Mouse (Mus musculus) kidney, adult 2 months (tissue): ENCODE data around the gene Hpcal1. TPM values are rescaled to one million over a fixed set of nuclear protein-coding genes. Genes with fewer than 3 reads are reported as not detected.
A peak's percentile ranks its signal among the peaks of the same experiment; 100 is the strongest.

Experiments used
- DNase-seq: peaks from one replicate; pipeline ENCODE4 v3.0.0; 2021
- H3K27ac ChIP-seq: fragments of 200-500 bp; 2 replicates; pipeline ENCODE4 v1.5.1; 2012; ENCODE audit warnings: low read depth, low read length, control low read depth, inconsistent platforms; ENCODE audit not compliant: insufficient read depth
- H3K27me3 ChIP-seq: fragments of 200-500 bp; replicated peaks from 2 replicates; pipeline ENCODE4 v1.6.1; 2012; ENCODE audit warnings: mild to moderate bottlenecking, moderate library complexity, low read length, inconsistent platforms; ENCODE audit not compliant: control insufficient read depth, insufficient read depth
- H3K36me3 ChIP-seq: fragments of 200-500 bp; 2 replicates; pipeline ENCODE4 v1.6.1; 2012; ENCODE audit warnings: mild to moderate bottlenecking, moderate library complexity, low read length, inconsistent platforms; ENCODE audit not compliant: control insufficient read depth, insufficient read depth
- H3K4me1 ChIP-seq: fragments of 200-500 bp; 2 replicates; pipeline ENCODE4 v1.6.1; 2011; ENCODE audit warnings: low read length; ENCODE audit not compliant: control insufficient read depth, insufficient read depth
- H3K4me3 ChIP-seq: fragments of 200-500 bp; 2 replicates; pipeline ENCODE4 v1.5.1; 2011; ENCODE audit warnings: mild to moderate bottlenecking, low read depth, low read length, control low read depth; ENCODE audit not compliant: insufficient read depth
- CTCF ChIP-seq: fragments of 200-500 bp; conservative IDR thresholded peaks from 2 replicates; pipeline ENCODE4 v1.5.1; 2011; ENCODE audit warnings: low read depth, mild to moderate bottlenecking, control low read depth, low read length, moderate library complexity, mixed read lengths; ENCODE audit not compliant: insufficient read depth, insufficient read length
- POLR2A ChIP-seq: fragments of 200-500 bp; IDR thresholded peaks from one replicate; pipeline ENCODE4 v1.6.1; 2011; ENCODE audit warnings: low read depth, low read length, control low read depth
- WGBS: fragments of 180-500 bp; shearing (Covaris S2); methylation state at CpG from one replicate; pipeline ENCODE4 v1.1.7; 2018; 5-methylcytosine and 5-hydroxymethylcytosine counted together
- polyA plus RNA-seq: library from polyadenylated mRNA; depleted of rRNA; stranded (reverse); fragments of >200 nt; gene quantifications from 2 replicates; pipeline ENCODE4 v1.2.3, GENCODE M21; 2012

Gene Hpcal1
- polyA plus RNA-seq, 1 experiment = 128 TPM

- no peak overlapping the region for H3K27ac ChIP-seq
- H3K36me3 ChIP-seq = no peaks in the 10 kb centered on the region
- H3K4me1 ChIP-seq = peaks cover 33% of the 10 kb centered on the region
- TF ChIP-seq CTCF (no peak), POLR2A (no peak)
- H3K4me3 ChIP-seq = no peak overlapping the region
- peak; percentile 52 for DNase-seq
- no peaks in the 10 kb centered on the region for H3K27me3 ChIP-seq
- WGBS = 84% methylated on average over 4 of the region's 4 CpGs
Observed at GRCm38 (mm10) chr12:17715720-17716478, 25.2 kb downstream of the Hpcal1 start.

- WGBS = 78% methylated on average over 1 of the region's 1 CpGs
- no peak for TF ChIP-seq CTCF
- no peak for TF ChIP-seq POLR2A
- no peak for DNase-seq
- Histone ChIP-seq H3K4me1 (peaks cover 19% of the 10 kb centered on the region), H3K27ac (no peak overlapping the region), H3K4me3 (no peak overlapping the region), H3K27me3 (no peaks in the 10 kb centered on the region), H3K36me3 (no peaks in the 10 kb centered on the region)
Observed at GRCm38 (mm10) chr12:17717257-17717656, 26.6 kb downstream of the Hpcal1 start.

DNA sequence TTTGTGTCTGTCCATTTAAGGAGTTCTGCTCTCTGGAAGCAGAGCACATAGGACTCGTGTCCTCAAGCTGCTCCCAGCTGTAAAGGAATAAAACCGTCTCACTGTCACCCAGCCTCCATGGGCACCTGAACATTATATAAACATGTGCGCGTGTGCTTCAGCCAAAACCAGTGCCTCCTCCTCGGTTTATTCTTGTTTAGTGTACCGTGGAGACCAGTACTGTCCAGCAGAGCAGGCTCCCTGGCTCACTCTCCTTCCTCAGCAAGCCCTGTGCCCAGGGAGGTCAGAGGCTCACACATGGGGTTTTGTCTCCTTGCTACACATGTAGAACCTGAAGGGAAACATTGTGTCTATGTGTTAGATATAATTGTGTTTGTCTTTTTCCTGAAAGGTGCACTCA, 27.5 kb downstream of the Hpcal1 start:
- DNase-seq = peak; percentile 63
- H3K4me1 ChIP-seq = peaks cover 13% of the 10 kb centered on the region; the same call in 1 of the 2 replicates
- 37% methylated on average over 6 of the region's 6 CpGs for WGBS
- no peak for TF ChIP-seq CTCF
- no peak for TF ChIP-seq POLR2A
- H3K27me3 ChIP-seq = no peaks in the 10 kb centered on the region
- H3K4me3 ChIP-seq = no peak overlapping the region
- no peaks in the 10 kb centered on the region for H3K36me3 ChIP-seq
- no peak overlapping the region for H3K27ac ChIP-seq

DNA sequence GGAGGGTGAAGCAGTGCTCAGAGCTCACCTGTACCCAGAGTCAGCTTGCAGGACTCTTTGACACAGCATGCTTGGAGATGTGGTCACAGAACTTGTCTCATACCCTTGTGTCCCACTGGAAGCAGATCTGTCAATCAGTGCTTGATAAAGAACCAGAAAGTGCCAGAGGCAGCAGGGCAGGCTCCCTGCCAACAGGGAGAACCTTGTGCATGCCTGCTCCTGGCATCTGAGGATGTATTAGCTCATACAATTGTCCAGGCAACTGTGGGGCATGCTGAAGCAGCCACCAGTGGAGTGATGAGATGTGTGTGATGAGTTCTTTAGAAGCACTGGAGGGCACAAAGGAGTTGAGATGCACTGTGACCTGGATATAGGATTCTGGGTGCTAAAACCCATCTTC, 30.4 kb downstream of the Hpcal1 start:
- Histone ChIP-seq H3K27ac (no peak overlapping the region), H3K36me3 (no peaks in the 10 kb centered on the region), H3K27me3 (no peaks in the 10 kb centered on the region), H3K4me3 (no peak overlapping the region), H3K4me1 (peaks cover 26% of the 10 kb centered on the region)
- TF ChIP-seq POLR2A (no peak), CTCF (no peak)
- DNase-seq = peak; percentile 41

DNA sequence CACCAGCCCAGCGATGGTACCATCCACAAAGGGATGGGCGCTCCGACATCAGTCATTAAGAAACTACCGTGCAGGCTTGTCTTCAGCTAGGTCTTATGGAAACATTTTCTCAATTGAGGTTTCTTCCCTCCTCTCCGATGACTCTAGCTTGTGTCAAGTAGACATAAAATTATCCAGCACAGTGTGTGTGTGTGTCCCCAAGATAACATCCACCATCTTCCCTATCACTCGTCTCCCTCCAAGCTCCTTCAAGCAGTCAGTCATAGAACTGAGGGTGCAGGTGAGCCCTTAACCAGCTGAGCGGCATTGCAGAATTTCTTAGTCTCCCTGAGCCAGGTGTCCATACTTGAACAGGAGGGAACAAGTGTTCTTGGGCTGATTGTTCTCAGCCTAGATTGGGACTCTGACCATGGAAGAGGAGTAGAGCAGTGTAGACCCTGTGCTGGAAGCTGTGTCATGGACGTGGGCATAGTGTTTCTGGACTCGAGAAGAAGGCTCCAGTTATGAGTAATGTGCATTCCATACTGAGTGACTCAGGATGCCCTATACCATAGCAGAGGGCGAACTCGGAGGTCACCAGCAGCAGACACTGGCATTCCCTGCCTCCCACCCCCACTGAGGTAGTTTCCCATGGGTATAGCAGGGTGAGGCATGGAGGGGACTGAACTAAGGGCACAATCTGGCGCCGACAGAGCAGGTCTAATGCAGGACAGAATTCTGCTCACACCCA, 32.0 kb downstream of the Hpcal1 start:
- TF ChIP-seq POLR2A = no peak
- peaks cover 33% of the 10 kb centered on the region for H3K4me1 ChIP-seq
- H3K27ac ChIP-seq = no peak overlapping the region
- DNase-seq = no peak
- H3K4me3 ChIP-seq = no peak overlapping the region
- WGBS = 92% methylated on average over 13 of the region's 13 CpGs
- no peaks in the 10 kb centered on the region for H3K27me3 ChIP-seq
- H3K36me3 ChIP-seq = no peaks in the 10 kb centered on the region

DNA sequence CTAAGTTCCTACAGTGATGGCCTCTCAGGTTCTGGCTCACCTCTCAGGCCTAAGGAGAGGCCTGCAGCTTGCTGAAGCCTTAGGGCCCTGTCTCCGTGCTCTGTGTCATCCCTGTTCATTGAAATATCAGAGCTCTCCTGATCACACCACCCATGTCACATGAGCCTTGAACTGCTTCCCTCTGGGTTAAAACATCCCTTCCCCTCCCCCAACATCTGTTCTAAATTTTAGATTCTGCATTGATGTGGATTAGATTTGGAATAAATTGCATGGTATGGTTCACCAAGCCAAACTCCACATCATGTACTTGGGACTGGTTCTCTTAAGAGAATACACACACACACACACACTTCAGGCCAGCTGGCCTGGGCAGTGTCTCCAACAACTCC, 32.5 kb downstream of the Hpcal1 start:
- H3K27me3 ChIP-seq = no peaks in the 10 kb centered on the region
- H3K36me3 ChIP-seq = no peaks in the 10 kb centered on the region
- TF ChIP-seq POLR2A = no peak
- TF ChIP-seq CTCF = no peak
- peaks cover 35% of the 10 kb centered on the region for H3K4me1 ChIP-seq
- no peak for DNase-seq
- no peak overlapping the region for H3K4me3 ChIP-seq
- WGBS = 90% methylated on average over 1 of the region's 1 CpGs
- H3K27ac ChIP-seq = no peak overlapping the region

GRCm38 (mm10) chr12:17723999-17724398, 33.3 kb downstream of the Hpcal1 start:
- no peaks in the 10 kb centered on the region for H3K36me3 ChIP-seq
- WGBS = 53% methylated on average over 6 of the region's 6 CpGs
- H3K27me3 ChIP-seq = no peaks in the 10 kb centered on the region
- no peak overlapping the region for H3K27ac ChIP-seq
- no peak overlapping the region for H3K4me3 ChIP-seq
- DNase-seq = no peak
- H3K4me1 ChIP-seq = peaks cover 41% of the 10 kb centered on the region
- no peak for TF ChIP-seq POLR2A
- no peak for TF ChIP-seq CTCF
